8 mouse cellular contexts compared by ENCODE assay signal in genomic region chr2:25364313-25364712, GRCm38 (mm10). TPM values are rescaled to one million over a fixed set of nuclear protein-coding genes. Genes with fewer than 3 reads are reported as not detected.
DNase-seq lines count a peak whose midpoint lies in the region; ATAC-seq and TF ChIP-seq lines count a peak whose summit lies in the region.

No protein-coding gene starts in this region.

- no peak for DNase-seq in kidney, adult 11 months
- no peak for DNase-seq in MEL (ENCODE audit: low read depth, low spot score)
- no peak for DNase-seq in embryonic facial prominence, embryonic 14.5 days (ENCODE audit: low spot score)
- no peak for DNase-seq in liver, embryonic 14.5 days (ENCODE audit: low read depth in 3 of 3, low spot score in 3 of 3)
- no peak for DNase-seq in right cerebral cortex, adult 2 months (ENCODE audit: low spot score in 2 of 2)
- no peak for DNase-seq in layer of hippocampus, adult 11-12 months (ENCODE audit: low spot score)
- DNase-seq in natural killer cell, adult 2 months (ENCODE audit: low spot score in 2 of 2): no peak

- no peak for TF ChIP-seq EP300 in MEL (IDR thresholded peaks at IDR 0.05; ENCODE audit: low read depth in 1 of 2, low read length in 2 of 2)
- no peak for TF ChIP-seq EP300 in liver, embryonic 14.5 days (IDR thresholded peaks at IDR 0.05; ENCODE audit: low read depth)

- no peak for TF ChIP-seq CTCF in MEL (IDR thresholded peaks at IDR 0.05 in 2 of 3, conservative IDR thresholded peaks at IDR 0.05 in 1 of 3; ENCODE audit: control insufficient read depth in 1 of 3, insufficient read depth in 1 of 3, low read depth in 2 of 3, low read length in 3 of 3, poor library complexity in 1 of 3, severe bottlenecking in 1 of 3)
- no peak for TF ChIP-seq CTCF in liver, embryonic 14.5 days (IDR thresholded peaks at IDR 0.05; ENCODE audit: low read depth)

- H3K9ac ChIP-seq in kidney, embryonic 15.5 days: no peak overlapping the region
- peak overlapping the region; percentile 68; the same call in 1 of the 2 replicates for H3K9ac ChIP-seq in MEL (ENCODE audit: control insufficient read depth, low read depth, low read length, poor library complexity, severe bottlenecking)
- no peak overlapping the region for H3K9ac ChIP-seq in embryonic facial prominence, embryonic 14.5 days (ENCODE audit: low read depth, low read length)
- no peak overlapping the region for H3K9ac ChIP-seq in liver, embryonic 14.5 days (replicated peaks)

- no peak overlapping the region for H3K27ac ChIP-seq in kidney, embryonic 15.5 days
- H3K27ac ChIP-seq in MEL (ENCODE audit: control insufficient read depth, low read depth, low read length): no peak overlapping the region
- no peak overlapping the region for H3K27ac ChIP-seq in embryonic facial prominence, embryonic 14.5 days (replicated peaks; ENCODE audit: low read depth, low read length)
- H3K27ac ChIP-seq in liver, embryonic 14.5 days: no peak overlapping the region

- no peaks in the 10 kb centered on the region for H3K9me3 ChIP-seq in kidney, embryonic 15.5 days (replicated peaks)
- H3K9me3 ChIP-seq in MEL (replicated peaks; ENCODE audit: insufficient read depth, low read length): no peaks in the 10 kb centered on the region
- no peaks in the 10 kb centered on the region for H3K9me3 ChIP-seq in embryonic facial prominence, embryonic 14.5 days (ENCODE audit: control insufficient read depth, low read length)
- no peaks in the 10 kb centered on the region for H3K9me3 ChIP-seq in liver, embryonic 14.5 days (ENCODE audit: control insufficient read depth, low read length)

- no peak for TF ChIP-seq POLR2A in MEL (IDR thresholded peaks at IDR 0.05; ENCODE audit: control insufficient read depth in 1 of 2, insufficient read depth in 1 of 2, low read depth in 1 of 2, low read length in 2 of 2, poor library complexity in 1 of 2)

- no peaks in the 10 kb centered on the region for H3K36me3 ChIP-seq in kidney, embryonic 15.5 days
- H3K36me3 ChIP-seq in MEL (ENCODE audit: control insufficient read depth in 1 of 2, insufficient read depth in 2 of 2, low read length in 2 of 2): peaks cover 0 to 3% of the 10 kb centered on the region in 2 experiments; a peak in 2 of 4 replicates
- H3K36me3 ChIP-seq in embryonic facial prominence, embryonic 14.5 days (ENCODE audit: control insufficient read depth, insufficient read depth, low read length): no peaks in the 10 kb centered on the region
- H3K36me3 ChIP-seq in liver, embryonic 14.5 days (replicated peaks; ENCODE audit: control insufficient read depth, insufficient read depth, low read depth): no peaks in the 10 kb centered on the region

- no peak for TF ChIP-seq RAD21 in MEL (IDR thresholded peaks at IDR 0.05; ENCODE audit: low read depth, low read length)

- no peaks in the 10 kb centered on the region for H3K79me2 ChIP-seq in MEL (ENCODE audit: control insufficient read depth, insufficient read depth, low read length, poor library complexity)

- peaks cover 21% of the 10 kb centered on the region; the same call in 1 of the 2 replicates for H3K27me3 ChIP-seq in kidney, embryonic 15.5 days
- no peaks in the 10 kb centered on the region for H3K27me3 ChIP-seq in MEL (ENCODE audit: control insufficient read depth in 1 of 2, insufficient read depth in 2 of 2, low read length in 2 of 2)
- H3K27me3 ChIP-seq in embryonic facial prominence, embryonic 14.5 days (replicated peaks; ENCODE audit: control insufficient read depth, insufficient read depth, low read length): peaks cover 18% of the 10 kb centered on the region
- peaks cover 4% of the 10 kb centered on the region; the same call in 1 of the 2 replicates for H3K27me3 ChIP-seq in liver, embryonic 14.5 days (ENCODE audit: control insufficient read depth, insufficient read depth, low read length)

- H3K4me1 ChIP-seq in kidney, embryonic 15.5 days: peaks cover 38% of the 10 kb centered on the region
- H3K4me1 ChIP-seq in MEL (ENCODE audit: control insufficient read depth in 1 of 2, insufficient read depth in 2 of 2, low read length in 2 of 2): peaks cover 3 to 11% of the 10 kb centered on the region in 2 experiments; a peak in 3 of 4 replicates
- H3K4me1 ChIP-seq in embryonic facial prominence, embryonic 14.5 days (ENCODE audit: control insufficient read depth, insufficient read depth, low read length): no peaks in the 10 kb centered on the region
- peaks cover 0 to 4% of the 10 kb centered on the region in 2 experiments; a peak in 2 of 4 replicates for H3K4me1 ChIP-seq in liver, embryonic 14.5 days (replicated peaks; ENCODE audit: control insufficient read depth in 2 of 2, insufficient read depth in 2 of 2, low read length in 1 of 2)

- peak overlapping the region; percentile 95 for H3K4me2 ChIP-seq in kidney, embryonic 15.5 days
- H3K4me2 ChIP-seq in embryonic facial prominence, embryonic 14.5 days (ENCODE audit: low read depth, low read length): peak overlapping the region; percentile 99; the same call in 1 of the 2 replicates
- H3K4me2 ChIP-seq in liver, embryonic 14.5 days (ENCODE audit: low read depth): peak overlapping the region; percentile 88

- ATAC-seq in kidney, embryonic 15.5 days (replicated peaks; ENCODE audit: low FRiP score): no peak
- ATAC-seq in embryonic facial prominence, embryonic 14.5 days (ENCODE audit: low read depth): no peak
- ATAC-seq in liver, embryonic 14.5 days (ENCODE audit: insufficient read depth): no peak

- peak overlapping the region; percentile 64; the same call in 1 of the 2 replicates for H3K4me3 ChIP-seq in kidney, embryonic 15.5 days (replicated peaks)
- H3K4me3 ChIP-seq in MEL (ENCODE audit: control insufficient read depth in 1 of 2, insufficient read depth in 1 of 2, low read depth in 2 of 2, low read length in 2 of 2): peak overlapping the region in 1 of 2 experiments; percentile 76; a peak in 1 of 4 replicates
- H3K4me3 ChIP-seq in embryonic facial prominence, embryonic 14.5 days (ENCODE audit: low read depth, low read length): no peak overlapping the region
- peak overlapping the region in 1 of 2 experiments; percentile 51; a peak in 2 of 4 replicates for H3K4me3 ChIP-seq in liver, embryonic 14.5 days (ENCODE audit: insufficient read depth in 1 of 2, low read depth in 2 of 2, low read length in 2 of 2)

- 87% methylated on average over 4 of the region's 4 CpGs for WGBS in kidney, embryonic 15.5 days
- WGBS in embryonic facial prominence, embryonic 14.5 days: 88% methylated on average over 4 of the region's 4 CpGs
- 78% methylated on average over 4 of the region's 4 CpGs for WGBS in liver, embryonic 14.5 days (ENCODE audit: insufficient replicate concordance)

TF ChIP-seq in MEL, 35 proteins besides CTCF, POLR2A, EP300 and RAD21:
- TF ChIP-seq ELF1 (IDR thresholded peaks at IDR 0.05; ENCODE audit: low read depth, low read length): no peak

RNA-seq across cellular contexts. Expression of gene Uap1l1, which starts 1.2 kb away (rescaled TPM):
- 24.9 and 27.3 TPM in 2 replicates for polyA plus RNA-seq in kidney, embryonic 15.5 days (2015; fragmentation: Nextera tagmentation; extraction: Ambion mirVana)
- total RNA-seq in MEL (2012; rRNA removed): 3.6 and 4.7 TPM in 2 replicates
- polyA plus RNA-seq in MEL (2012; ENCODE audit: insufficient read depth in 1 of 2, insufficient read length in 2 of 2, low read depth in 1 of 2, low replicate concordance in 2 of 2, missing spikeins in 1 of 2): 10 to 100 TPM in 1 of 2 experiments, not detected in 1; 12.6 TPM
- 20.8 and 20.9 TPM in 2 replicates for polyA plus RNA-seq in embryonic facial prominence, embryonic 14.5 days (2014; fragmentation: Nextera tagmentation; extraction: Ambion mirVana)
- polyA plus RNA-seq in liver, embryonic 14.5 days (2012; rRNA removed): 2.9 and 3.8 TPM in 2 replicates
- 9.3 and 14.1 TPM in 2 replicates for polyA plus RNA-seq in liver, embryonic 14.5 days (2014; fragmentation: Nextera tagmentation; extraction: Ambion mirVana)

RNA-seq across cellular contexts. Expression of gene Sapcd2, which starts 7.8 kb away (rescaled TPM):
- 40.4 and 42.7 TPM in 2 replicates for polyA plus RNA-seq in kidney, embryonic 15.5 days (2015; fragmentation: Nextera tagmentation; extraction: Ambion mirVana)
- 39.7 and 51.9 TPM in 2 replicates for total RNA-seq in MEL (2012; rRNA removed)
- 10 to 100 TPM in 1 of 2 experiments, not detected in 1; 58.2 TPM for polyA plus RNA-seq in MEL (2012; ENCODE audit: insufficient read depth in 1 of 2, insufficient read length in 2 of 2, low read depth in 1 of 2, low replicate concordance in 2 of 2, missing spikeins in 1 of 2)
- polyA plus RNA-seq in embryonic facial prominence, embryonic 14.5 days (2014; fragmentation: Nextera tagmentation; extraction: Ambion mirVana): 21.4 and 29.3 TPM in 2 replicates
- 20.1 and 21.5 TPM in 2 replicates for polyA plus RNA-seq in liver, embryonic 14.5 days (2012; rRNA removed)
- polyA plus RNA-seq in liver, embryonic 14.5 days (2014; fragmentation: Nextera tagmentation; extraction: Ambion mirVana): 17.9 and 20.5 TPM in 2 replicates

RNA-seq across cellular contexts. Expression of gene Dpp7, which starts 8.2 kb away (rescaled TPM):
- polyA plus RNA-seq in kidney, embryonic 15.5 days (2015; fragmentation: Nextera tagmentation; extraction: Ambion mirVana): 23.4 TPM in 2 replicates
- total RNA-seq in MEL (2012; rRNA removed): 24.0 and 25.9 TPM in 2 replicates
- 10 to 100 TPM in 1 of 2 experiments, not detected in 1; 24.6 TPM for polyA plus RNA-seq in MEL (2012; ENCODE audit: insufficient read depth in 1 of 2, insufficient read length in 2 of 2, low read depth in 1 of 2, low replicate concordance in 2 of 2, missing spikeins in 1 of 2)
- 19.7 and 23.8 TPM in 2 replicates for polyA plus RNA-seq in embryonic facial prominence, embryonic 14.5 days (2014; fragmentation: Nextera tagmentation; extraction: Ambion mirVana)
- polyA plus RNA-seq in liver, embryonic 14.5 days (2012; rRNA removed): 9.3 and 10.6 TPM in 2 replicates
- 9.4 and 12.8 TPM in 2 replicates for polyA plus RNA-seq in liver, embryonic 14.5 days (2014; fragmentation: Nextera tagmentation; extraction: Ambion mirVana)

RNA-seq across cellular contexts. Expression of gene Entpd2, which starts 31.4 kb away (rescaled TPM):
- polyA plus RNA-seq in kidney, embryonic 15.5 days (2015; fragmentation: Nextera tagmentation; extraction: Ambion mirVana): 4.5 and 4.6 TPM in 2 replicates
- not detected in 2 replicates for total RNA-seq in MEL (2012; rRNA removed)
- polyA plus RNA-seq in MEL (2012; ENCODE audit: insufficient read depth in 1 of 2, insufficient read length in 2 of 2, low read depth in 1 of 2, low replicate concordance in 2 of 2, missing spikeins in 1 of 2): not detected
- 11.3 and 12.9 TPM in 2 replicates for polyA plus RNA-seq in embryonic facial prominence, embryonic 14.5 days (2014; fragmentation: Nextera tagmentation; extraction: Ambion mirVana)
- polyA plus RNA-seq in liver, embryonic 14.5 days (2012; rRNA removed): 0.18 and 0.30 TPM in 2 replicates
- polyA plus RNA-seq in liver, embryonic 14.5 days (2014; fragmentation: Nextera tagmentation; extraction: Ambion mirVana): 0.23 TPM in 1 of 2 replicates, not detected in the other

RNA-seq across cellular contexts. Expression of gene Man1b1, which starts 32.2 kb away (rescaled TPM):
- polyA plus RNA-seq in kidney, embryonic 15.5 days (2015; fragmentation: Nextera tagmentation; extraction: Ambion mirVana): 50.5 and 53.2 TPM in 2 replicates
- total RNA-seq in MEL (2012; rRNA removed): 37.7 and 49.6 TPM in 2 replicates
- 10 to 100 TPM in 1 of 2 experiments, not detected in 1; 50.1 TPM for polyA plus RNA-seq in MEL (2012; ENCODE audit: insufficient read depth in 1 of 2, insufficient read length in 2 of 2, low read depth in 1 of 2, low replicate concordance in 2 of 2, missing spikeins in 1 of 2)
- polyA plus RNA-seq in embryonic facial prominence, embryonic 14.5 days (2014; fragmentation: Nextera tagmentation; extraction: Ambion mirVana): 74.7 and 75.0 TPM in 2 replicates
- 5.3 and 6.6 TPM in 2 replicates for polyA plus RNA-seq in liver, embryonic 14.5 days (2012; rRNA removed)
- 25.4 and 28.2 TPM in 2 replicates for polyA plus RNA-seq in liver, embryonic 14.5 days (2014; fragmentation: Nextera tagmentation; extraction: Ambion mirVana)
